Mouse (Mus musculus): ENCODE results near the gene BC024063.
A peak's percentile ranks its signal among the peaks of the same experiment; 100 is the strongest.
"Not testable (repeated sequence)": the region's sequence is repeated elsewhere in the genome, so short reads cannot be mapped to it uniquely, and the experiment has no call there.

BC024063 gene

DNA sequence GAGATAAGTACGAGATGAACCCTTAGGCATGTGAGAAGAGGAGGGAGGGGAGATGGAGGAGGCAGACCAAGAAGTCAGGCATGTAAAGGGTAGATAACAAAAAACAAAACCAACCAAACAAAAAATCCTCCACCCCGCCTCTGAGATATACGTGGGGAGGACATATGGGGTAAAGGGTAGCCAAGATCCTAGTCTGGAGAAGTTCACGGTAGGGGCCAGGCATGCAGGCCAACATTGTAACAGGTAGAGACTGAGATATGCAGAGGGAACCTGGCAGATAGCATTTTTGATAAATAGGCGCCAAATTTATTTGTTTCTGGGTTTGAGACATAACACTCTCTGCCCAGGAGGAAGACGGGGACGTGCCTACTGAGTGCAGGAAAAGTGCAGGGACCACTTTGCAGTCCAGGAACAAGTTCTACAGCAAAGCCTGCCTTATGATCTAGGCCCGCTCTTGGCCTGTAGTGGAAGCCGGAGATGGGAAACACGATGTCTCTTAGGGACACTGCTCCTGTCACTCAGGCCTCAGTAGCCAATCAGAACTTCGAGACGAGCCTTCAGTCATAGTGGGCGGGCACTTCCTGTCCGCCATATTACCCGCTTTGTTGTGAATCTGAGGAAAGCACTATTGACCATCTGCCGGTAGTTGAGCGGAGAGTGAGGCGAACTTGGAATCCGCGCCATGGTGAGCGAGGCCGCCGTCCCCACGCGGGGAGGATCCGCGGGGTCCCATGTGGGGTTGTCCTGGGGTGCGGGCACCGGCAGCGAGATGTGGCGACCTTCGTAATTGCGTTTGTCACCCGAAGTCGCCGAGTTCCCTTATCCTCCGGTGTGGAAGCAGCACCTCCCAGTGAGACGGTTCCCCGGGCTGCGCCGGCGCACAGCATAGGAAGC, at the start of gene BC024063:
BC024063 (plus strand) TSS at position 626 of the 894 bp plus-strand sequence.
- peak; percentile 50 to 62 for DNase-seq (ENCODE audit: low spot score in 2 of 2)

- DNase-seq (ENCODE audit: low spot score in 2 of 2) = no peak
These were observed 41.0 kb upstream of the BC024063 start for GRCm38 (mm10) chr10:82042191-82042590.

- no peak for DNase-seq (ENCODE audit: low spot score in 2 of 2)
These were observed 36.5 kb upstream of the BC024063 start for GRCm38 (mm10) chr10:82046603-82047002.

DNA sequence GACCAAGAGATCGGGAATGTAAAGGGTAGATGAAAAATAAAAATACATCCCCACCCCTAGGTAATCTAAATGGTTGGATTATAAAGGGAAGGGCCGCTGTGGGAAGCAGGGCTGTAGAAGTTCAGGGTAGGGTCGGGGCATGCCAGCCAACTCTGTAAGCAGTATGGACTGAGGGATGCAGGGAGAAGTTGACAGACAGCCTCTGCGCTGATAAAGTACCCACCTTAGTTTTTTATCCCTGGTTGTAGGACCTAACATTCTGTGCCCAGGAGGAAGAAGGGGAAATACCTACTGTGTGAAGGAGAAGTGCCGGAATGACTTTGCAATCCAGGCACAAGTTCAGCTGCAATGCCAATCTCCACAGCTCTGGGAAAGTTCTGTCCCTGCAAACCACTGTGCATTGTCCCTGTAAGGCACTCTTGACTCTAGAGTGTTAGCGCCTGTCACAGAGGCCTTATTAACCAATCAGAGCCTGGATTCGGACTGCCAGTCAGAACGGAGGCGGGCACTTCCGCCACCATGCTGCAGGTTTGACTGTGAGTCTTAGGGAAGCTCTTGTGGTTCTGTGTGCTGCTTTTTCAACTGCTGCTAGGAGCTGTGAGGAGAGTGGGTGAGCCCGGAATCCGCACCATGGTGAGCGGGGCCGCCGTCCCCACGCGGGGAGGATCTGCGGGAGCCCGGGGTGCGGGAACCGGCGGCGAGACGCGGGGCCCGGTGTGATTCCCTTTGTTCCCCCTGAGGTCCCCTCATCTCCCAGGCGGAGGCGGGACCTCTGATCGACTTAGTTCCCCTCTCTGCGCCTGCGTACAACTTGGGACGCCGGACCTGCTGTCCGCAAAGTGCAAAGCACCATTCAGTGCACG, 35.3 kb upstream of the BC024063 start, which contains the start of gene Zfp873:
Zfp873 (plus strand) TSS at position 527 of the 863 bp plus-strand sequence.
- peak; percentile 84 to 88 for DNase-seq (ENCODE audit: low spot score in 2 of 2)

DNA sequence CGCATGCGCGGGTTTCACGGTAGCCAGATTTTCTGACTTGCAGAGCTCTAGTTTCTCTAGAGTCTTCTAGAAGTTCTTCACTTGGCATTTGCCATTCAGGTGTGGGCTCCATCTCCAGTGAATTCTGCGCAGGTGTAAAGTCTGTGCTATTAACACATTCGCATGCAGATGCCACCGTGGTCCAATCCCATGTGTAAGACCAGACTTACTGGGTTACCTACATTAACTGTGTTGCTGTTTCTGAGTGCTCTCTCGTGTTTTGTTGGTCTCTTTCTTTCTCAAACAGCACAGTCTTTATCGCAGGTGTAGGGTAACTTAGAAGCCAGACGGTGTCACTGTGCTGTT, 34.7 kb upstream of the BC024063 start:
- DNase-seq (ENCODE audit: low spot score in 2 of 2) = not testable (repeated sequence)

GRCm38 (mm10) chr10:82083622-82083971, 444 bp downstream of the BC024063 start:
- not testable (repeated sequence) for DNase-seq (ENCODE audit: low spot score in 2 of 2)

GRCm38 (mm10) chr10:82117206-82117605, 34.1 kb downstream of the BC024063 start:
- no peak for DNase-seq (ENCODE audit: low spot score in 2 of 2)

- peak; percentile 78 to 83 for DNase-seq (ENCODE audit: low spot score in 2 of 2)
These were observed 44.8 kb downstream of the BC024063 start, which contains the start of gene AU041133 for GRCm38 (mm10) chr10:82127850-82128401. Gene AU041133 (plus strand): TSS chr10:82128013.

- no peak for DNase-seq (ENCODE audit: low spot score in 2 of 2)
These were observed 62.1 kb downstream of the BC024063 start for GRCm38 (mm10) chr10:82145282-82145681.

DNA sequence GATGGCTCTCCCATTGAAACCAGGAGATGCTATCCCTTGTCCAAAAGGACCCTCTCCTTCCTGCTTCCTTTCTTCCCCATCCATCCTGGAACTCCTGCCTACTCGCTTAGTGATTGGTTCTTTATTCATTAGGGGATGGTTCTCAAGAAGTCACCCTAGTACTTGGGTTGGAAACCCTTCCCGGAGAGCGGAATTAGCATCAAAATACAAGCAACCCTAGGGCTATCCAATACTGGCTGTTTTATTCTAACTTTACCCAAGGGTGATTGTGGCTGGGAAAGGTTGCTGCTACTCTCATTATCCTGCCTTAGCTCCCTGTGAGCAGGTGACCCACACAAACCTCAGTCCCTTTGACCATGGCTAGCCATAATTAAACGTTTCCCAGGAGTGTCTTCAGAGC, 64.4 kb downstream of the BC024063 start:
- no peak for DNase-seq (ENCODE audit: low spot score in 2 of 2)
